Mouse (Mus musculus) A20 (cell line): ENCODE measurements at regions not wholly inside any gene's neighbourhood (a gene's known extent, or its start where the extent isn't known, plus 50 kb on each side); places are given as distances from the start of the nearest gene placed in this dataset.
"Not testable (repeated sequence)": the region's sequence is repeated elsewhere in the genome, so short reads cannot be mapped to it uniquely, and the experiment has no call there.

Experiments used
- DNase-seq: peaks from one replicate; pipeline ENCODE4 v3.0.0-alpha.2; 2011; ENCODE audit warnings: low read depth, low spot score

- DNase-seq: peak; percentile 11
These were observed 129.1 kb upstream of the A430005L14Rik start for GRCm38 (mm10) chr4:153827914-153828313.

- DNase-seq: no peak
These were observed 127.3 kb upstream of the A430005L14Rik start for GRCm38 (mm10) chr4:153829766-153830165.

GRCm38 (mm10) chr4:153830491-153830890 lies 126.5 kb upstream of the A430005L14Rik start:
- DNase-seq: no peak

- DNase-seq: not testable (repeated sequence)
These were observed 125.8 kb upstream of the A430005L14Rik start for GRCm38 (mm10) chr4:153831251-153831650.

DNA sequence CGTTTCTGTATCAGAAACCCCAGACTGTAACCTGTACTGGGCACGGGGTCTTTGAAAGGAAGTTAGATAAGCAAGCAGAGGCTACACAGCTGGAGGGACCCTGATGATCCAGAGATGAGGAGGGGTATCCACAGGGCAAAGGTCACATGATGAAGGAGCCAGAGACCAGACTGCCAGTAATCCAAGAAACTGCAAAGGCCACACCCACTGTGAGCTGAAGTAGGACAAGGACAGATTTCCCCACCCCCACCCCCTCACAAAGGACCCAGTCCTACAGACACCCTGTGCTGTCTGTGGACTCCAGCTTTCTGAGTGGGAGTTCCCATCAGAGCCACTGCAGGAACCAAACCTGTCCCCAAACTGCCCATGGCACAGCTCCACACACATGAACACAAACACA lies 124.9 kb upstream of the A430005L14Rik start:
- DNase-seq: no peak

GRCm38 (mm10) chr4:153844766-153845165 lies 112.3 kb upstream of the A430005L14Rik start:
- no peak for DNase-seq

GRCm38 (mm10) chr4:153848274-153848673 lies 108.8 kb upstream of the A430005L14Rik start:
- DNase-seq: no peak

- no peak for DNase-seq
These were observed 106.9 kb upstream of the A430005L14Rik start for GRCm38 (mm10) chr4:153850186-153850585.

- DNase-seq: no peak
These were observed 102.8 kb upstream of the A430005L14Rik start for GRCm38 (mm10) chr4:153854084-153854747.

DNA sequence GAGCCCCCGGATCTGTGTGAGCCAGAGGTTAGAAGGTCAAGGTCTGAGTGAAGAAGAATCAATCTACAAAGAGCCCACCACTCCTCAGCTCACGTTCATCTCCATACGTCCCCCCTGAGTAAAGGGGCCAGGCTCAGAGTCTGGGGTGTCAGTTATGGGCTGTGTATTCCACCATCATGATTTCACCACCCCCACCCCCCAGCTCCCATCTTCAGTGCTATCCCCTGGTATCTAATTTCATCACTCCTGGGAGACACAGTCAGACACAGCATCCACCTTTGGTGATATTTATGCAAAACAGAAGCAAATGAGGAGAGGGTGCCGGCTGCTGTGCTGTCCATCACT lies 102.3 kb upstream of the A430005L14Rik start:
- DNase-seq: no peak

GRCm38 (mm10) chr4:153861420-153861819 lies 95.6 kb upstream of the A430005L14Rik start:
- DNase-seq: no peak

DNA sequence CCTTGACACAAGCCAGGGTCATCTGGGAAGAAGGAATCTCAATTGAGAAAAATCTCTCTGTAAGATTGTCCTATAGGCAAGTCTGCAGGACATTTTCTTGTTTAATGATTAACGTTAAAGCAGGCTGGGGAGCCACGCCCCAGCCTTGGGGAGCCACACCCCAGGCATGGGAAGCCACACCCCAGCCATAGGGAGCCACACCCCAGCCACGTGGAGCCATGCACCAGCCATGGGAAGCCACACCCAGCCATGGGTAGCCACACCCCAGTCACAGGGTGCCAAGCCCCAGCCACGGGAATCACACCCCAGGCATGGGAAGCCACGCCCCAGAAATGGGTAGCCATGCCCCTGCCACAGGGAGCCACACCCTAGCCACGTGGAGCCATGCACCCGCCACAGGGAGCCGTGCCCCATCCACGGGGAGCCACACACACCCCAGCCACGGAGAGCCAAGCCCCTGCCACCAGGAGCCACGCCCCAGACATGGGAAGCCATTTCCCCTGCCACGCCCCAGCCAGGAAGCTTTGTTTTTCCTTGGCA lies 94.8 kb upstream of the A430005L14Rik start:
- no peak for DNase-seq

- DNase-seq: no peak
These were observed 84.7 kb upstream of the A430005L14Rik start for GRCm38 (mm10) chr4:153872346-153872745.

GRCm38 (mm10) chr4:153875036-153875435 lies 82.0 kb upstream of the A430005L14Rik start:
- DNase-seq: not testable (repeated sequence)

DNA sequence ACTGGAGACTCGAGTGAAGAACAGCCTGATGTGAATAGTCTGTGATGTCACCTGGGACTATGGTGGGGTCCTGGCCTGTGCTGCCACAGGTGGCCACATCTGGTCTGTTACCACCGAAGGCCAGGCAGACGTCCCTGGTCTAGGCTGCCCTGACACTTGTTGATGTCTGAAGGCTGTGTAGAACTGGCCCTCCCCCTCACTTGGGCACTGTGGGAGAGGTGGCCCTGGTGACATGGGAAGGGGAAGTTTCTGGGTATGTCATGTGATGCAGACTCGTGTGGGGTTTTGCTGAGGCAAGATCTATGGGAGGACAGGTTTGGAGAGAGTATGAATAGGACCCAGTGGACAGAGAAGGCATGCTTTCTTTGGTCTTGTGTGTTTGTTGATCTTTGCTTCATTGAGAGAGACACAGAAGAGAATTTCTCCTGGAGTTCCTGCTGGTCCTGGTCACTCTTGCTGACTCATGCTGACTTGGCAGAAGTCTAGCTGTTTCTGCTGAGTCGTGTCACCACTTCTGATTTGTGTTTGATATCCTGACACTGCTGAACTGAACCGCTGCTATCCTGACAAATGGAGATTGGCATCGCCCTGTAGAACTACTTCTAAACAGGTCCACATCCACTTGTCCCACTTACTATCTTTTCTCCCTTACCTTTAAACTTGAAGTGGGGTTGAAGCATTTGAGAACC lies 79.9 kb upstream of the A430005L14Rik start:
- no peak for DNase-seq

DNA sequence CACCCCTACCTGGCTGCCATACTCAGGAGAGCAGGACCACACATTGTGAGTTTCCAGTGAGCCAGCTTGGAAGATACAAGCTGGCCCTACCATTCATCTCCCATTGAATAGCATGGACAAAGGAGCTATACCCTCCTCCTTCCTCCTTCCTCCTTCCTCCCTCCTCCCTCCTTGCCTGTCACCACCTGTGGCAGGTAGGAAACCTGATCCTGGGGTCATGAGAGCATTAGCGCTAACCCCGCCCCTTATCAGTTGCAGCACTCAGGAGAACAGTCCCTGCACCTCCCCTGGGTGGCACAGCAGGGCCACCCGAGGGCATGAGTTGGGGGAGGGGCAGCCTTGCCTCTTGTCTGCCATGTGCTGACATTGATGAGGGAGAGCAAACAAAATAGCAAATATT lies 74.0 kb upstream of the A430005L14Rik start:
- no peak for DNase-seq

- peak; percentile 2 for DNase-seq
These were observed 73.0 kb upstream of the A430005L14Rik start for GRCm38 (mm10) chr4:153884044-153884443.

GRCm38 (mm10) chr4:153885836-153886235 lies 71.2 kb upstream of the A430005L14Rik start:
- no peak for DNase-seq

DNA sequence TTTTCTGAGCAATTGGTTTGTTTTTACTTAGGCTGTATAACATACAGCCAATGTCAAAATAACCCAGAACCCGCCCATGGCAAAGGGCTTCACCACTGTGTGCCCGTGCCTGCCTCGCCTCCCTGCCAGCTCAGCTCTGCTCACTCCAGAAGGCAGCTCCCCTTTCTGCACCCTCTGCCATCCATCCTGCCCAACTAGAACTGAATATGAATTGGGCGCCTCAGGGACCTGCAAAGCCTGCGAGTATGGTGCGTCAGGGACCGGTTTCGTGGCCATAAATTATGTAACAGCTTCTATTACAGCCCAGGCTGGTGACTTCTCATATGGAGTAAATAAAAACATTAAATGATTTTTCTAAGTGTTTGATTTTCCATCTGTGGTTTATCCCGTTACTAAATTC lies 66.9 kb upstream of the A430005L14Rik start:
- no peak for DNase-seq

GRCm38 (mm10) chr4:153899721-153900120 lies 57.3 kb upstream of the A430005L14Rik start:
- DNase-seq: no peak

DNA sequence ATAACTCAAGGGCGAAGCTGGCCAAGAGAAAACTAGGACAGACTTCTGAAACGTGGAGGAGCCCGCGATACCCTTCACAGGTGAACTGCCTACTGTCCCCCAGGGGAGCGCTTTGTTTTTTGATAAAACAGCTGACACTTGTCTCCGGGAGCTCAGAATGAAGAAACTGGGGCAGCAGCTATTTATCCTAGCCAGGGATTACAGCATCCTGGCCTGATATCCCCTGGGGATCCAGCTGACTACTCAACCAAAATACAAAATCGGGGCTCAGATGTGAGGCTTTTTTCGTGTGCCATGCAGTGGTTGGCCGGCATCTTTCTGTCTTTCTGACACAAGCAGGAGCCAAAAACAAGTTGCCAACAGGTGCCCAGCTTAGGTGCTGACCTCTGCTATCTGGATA lies 52.0 kb upstream of the A430005L14Rik start:
- DNase-seq: no peak

DNA sequence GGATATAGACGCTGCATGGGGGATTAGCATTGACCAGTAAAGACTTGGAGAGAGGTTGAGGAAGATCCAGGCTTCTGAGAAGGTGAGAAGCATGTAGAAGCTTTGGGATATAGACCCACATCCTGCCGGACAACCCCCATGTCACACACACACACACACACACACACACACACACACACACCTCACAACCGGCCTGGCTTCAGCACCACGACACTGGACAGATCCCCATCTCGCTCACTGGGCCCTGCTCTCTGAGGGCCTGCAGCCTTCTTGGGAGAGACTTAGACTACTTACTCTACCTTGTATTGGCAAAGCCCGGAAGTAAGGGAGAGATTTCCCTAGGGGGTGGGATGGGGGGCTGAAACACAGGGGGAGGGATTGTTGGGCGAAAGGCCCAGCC lies 51.5 kb upstream of the A430005L14Rik start:
- DNase-seq: no peak
